Mouse (Mus musculus): Measurements from ENCODE around the gene Rab11b. TPM values are rescaled to one million over a fixed set of nuclear protein-coding genes. Genes with fewer than 3 reads are reported as not detected.

Rab11b gene
- polyA plus RNA-seq, 1 experiment: 126 TPM

GRCm38 (mm10) chr17:33774573-33775155, 14.3 kb upstream of the Rab11b start:
- H3K36me3 ChIP-seq (ENCODE audit: control insufficient read depth, insufficient read depth): peaks cover 21% of the 10 kb centered on the region
- H3K4me3 ChIP-seq: no peak overlapping the region
- H3ac ChIP-seq (ENCODE audit: control insufficient read depth, insufficient read length): no peak overlapping the region
- H3K79me2 ChIP-seq (ENCODE audit: control insufficient read depth, insufficient read depth): no peaks in the 10 kb centered on the region
- no peaks in the 10 kb centered on the region for H3K27me3 ChIP-seq (ENCODE audit: control insufficient read depth, insufficient read depth, insufficient read length)
- no peak overlapping the region for H3K4me2 ChIP-seq (ENCODE audit: low read depth)
- TF ChIP-seq POLR2A (IDR thresholded peaks at IDR 0.05; ENCODE audit: insufficient read length, low read depth) (no peak), REST (IDR thresholded peaks at IDR 0.05; ENCODE audit: insufficient read depth, insufficient read length) (no peak), SRF (IDR thresholded peaks at IDR 0.05; ENCODE audit: control insufficient read depth, insufficient read length, low read depth) (no peak), POLR2AphosphoS2 (IDR thresholded peaks at IDR 0.05; ENCODE audit: insufficient read length, low read depth) (no peak), MYOG (IDR thresholded peaks at IDR 0.05; ENCODE audit: control insufficient read depth in 1 of 3, insufficient read depth in 1 of 3, insufficient read length in 2 of 3, low read depth in 2 of 3) (no peak), CEBPB (IDR thresholded peaks at IDR 0.05; ENCODE audit: insufficient read depth, poor library complexity, severe bottlenecking) (no peak), TCF12 (IDR thresholded peaks at IDR 0.05; ENCODE audit: insufficient read depth, poor library complexity, severe bottlenecking) (no peak), E2F4 (IDR thresholded peaks at IDR 0.05; ENCODE audit: insufficient read depth) (no peak), MYOD1 (IDR thresholded peaks at IDR 0.05; ENCODE audit: control insufficient read depth in 1 of 3, insufficient read length in 2 of 3, low read depth in 2 of 3) (no peak), TCF3 (IDR thresholded peaks at IDR 0.05; ENCODE audit: insufficient read length, low read depth) (no peak), USF1 (IDR thresholded peaks at IDR 0.05; ENCODE audit: low read depth) (no peak), MAX (IDR thresholded peaks at IDR 0.05; ENCODE audit: low read depth) (no peak)

GRCm38 (mm10) chr17:33773871-33774572, 13.7 kb upstream of the Rab11b start:
- H3K27me3 ChIP-seq (ENCODE audit: control insufficient read depth, insufficient read depth, insufficient read length): no peaks in the 10 kb centered on the region
- H3ac ChIP-seq (ENCODE audit: control insufficient read depth, insufficient read length): no peak overlapping the region

GRCm38 (mm10) chr17:33773426-33773825, 13.1 kb upstream of the Rab11b start:
- Histone ChIP-seq H3K36me3 (ENCODE audit: control insufficient read depth, insufficient read depth) (peaks cover 21% of the 10 kb centered on the region), H3K4me2 (ENCODE audit: low read depth) (no peak overlapping the region), H3K4me3 (no peak overlapping the region), H3K27me3 (ENCODE audit: control insufficient read depth, insufficient read depth, insufficient read length) (no peaks in the 10 kb centered on the region), H3K79me2 (ENCODE audit: control insufficient read depth, insufficient read depth) (no peaks in the 10 kb centered on the region), H3ac (ENCODE audit: control insufficient read depth, insufficient read length) (no peak overlapping the region)
- TF ChIP-seq POLR2A (IDR thresholded peaks at IDR 0.05; ENCODE audit: insufficient read length, low read depth) (no peak), TCF3 (IDR thresholded peaks at IDR 0.05; ENCODE audit: insufficient read length, low read depth) (no peak), SRF (IDR thresholded peaks at IDR 0.05; ENCODE audit: control insufficient read depth, insufficient read length, low read depth) (no peak), USF1 (IDR thresholded peaks at IDR 0.05; ENCODE audit: low read depth) (no peak), MYOD1 (IDR thresholded peaks at IDR 0.05; ENCODE audit: control insufficient read depth in 1 of 3, insufficient read length in 2 of 3, low read depth in 2 of 3) (no peak), POLR2AphosphoS2 (IDR thresholded peaks at IDR 0.05; ENCODE audit: insufficient read length, low read depth) (no peak), REST (IDR thresholded peaks at IDR 0.05; ENCODE audit: insufficient read depth, insufficient read length) (no peak), E2F4 (IDR thresholded peaks at IDR 0.05; ENCODE audit: insufficient read depth) (no peak), CEBPB (IDR thresholded peaks at IDR 0.05; ENCODE audit: insufficient read depth, poor library complexity, severe bottlenecking) (no peak), MYOG (IDR thresholded peaks at IDR 0.05; ENCODE audit: control insufficient read depth in 1 of 3, insufficient read depth in 1 of 3, insufficient read length in 2 of 3, low read depth in 2 of 3) (no peak), MAX (IDR thresholded peaks at IDR 0.05; ENCODE audit: low read depth) (no peak), TCF12 (IDR thresholded peaks at IDR 0.05; ENCODE audit: insufficient read depth, poor library complexity, severe bottlenecking) (no peak)

More at GRCm38 (mm10) chr17:33773871-33774572, 13.7 kb upstream of the Rab11b start:
- Histone ChIP-seq H3K4me2 (ENCODE audit: low read depth) (no peak overlapping the region), H3K4me3 (no peak overlapping the region), H3K79me2 (ENCODE audit: control insufficient read depth, insufficient read depth) (no peaks in the 10 kb centered on the region), H3K36me3 (ENCODE audit: control insufficient read depth, insufficient read depth) (peaks cover 21% of the 10 kb centered on the region)
- TF ChIP-seq TCF12 (IDR thresholded peaks at IDR 0.05; ENCODE audit: insufficient read depth, poor library complexity, severe bottlenecking) (no peak), USF1 (IDR thresholded peaks at IDR 0.05; ENCODE audit: low read depth) (no peak), POLR2AphosphoS2 (IDR thresholded peaks at IDR 0.05; ENCODE audit: insufficient read length, low read depth) (no peak), CEBPB (IDR thresholded peaks at IDR 0.05; ENCODE audit: insufficient read depth, poor library complexity, severe bottlenecking) (no peak), MYOG (IDR thresholded peaks at IDR 0.05; ENCODE audit: control insufficient read depth in 1 of 3, insufficient read depth in 1 of 3, insufficient read length in 2 of 3, low read depth in 2 of 3) (no peak), TCF3 (IDR thresholded peaks at IDR 0.05; ENCODE audit: insufficient read length, low read depth) (no peak), REST (IDR thresholded peaks at IDR 0.05; ENCODE audit: insufficient read depth, insufficient read length) (no peak), POLR2A (IDR thresholded peaks at IDR 0.05; ENCODE audit: insufficient read length, low read depth) (no peak), E2F4 (IDR thresholded peaks at IDR 0.05; ENCODE audit: insufficient read depth) (no peak)

- Histone ChIP-seq H3K79me2 (ENCODE audit: control insufficient read depth, insufficient read depth) (no peaks in the 10 kb centered on the region), H3K27me3 (ENCODE audit: control insufficient read depth, insufficient read depth, insufficient read length) (no peaks in the 10 kb centered on the region), H3ac (ENCODE audit: control insufficient read depth, insufficient read length) (no peak overlapping the region), H3K4me3 (no peak overlapping the region), H3K36me3 (ENCODE audit: control insufficient read depth, insufficient read depth) (peaks cover 11% of the 10 kb centered on the region), H3K4me2 (ENCODE audit: low read depth) (no peak overlapping the region)
- TF ChIP-seq REST (IDR thresholded peaks at IDR 0.05; ENCODE audit: insufficient read depth, insufficient read length) (no peak), CEBPB (IDR thresholded peaks at IDR 0.05; ENCODE audit: insufficient read depth, poor library complexity, severe bottlenecking) (no peak), TCF3 (IDR thresholded peaks at IDR 0.05; ENCODE audit: insufficient read length, low read depth) (no peak), MYOD1 (IDR thresholded peaks at IDR 0.05; ENCODE audit: control insufficient read depth in 1 of 3, insufficient read length in 2 of 3, low read depth in 2 of 3) (no peak), TCF12 (IDR thresholded peaks at IDR 0.05; ENCODE audit: insufficient read depth, poor library complexity, severe bottlenecking) (no peak), MYOG (IDR thresholded peaks at IDR 0.05; ENCODE audit: control insufficient read depth in 1 of 3, insufficient read depth in 1 of 3, insufficient read length in 2 of 3, low read depth in 2 of 3) (no peak), POLR2AphosphoS2 (IDR thresholded peaks at IDR 0.05; ENCODE audit: insufficient read length, low read depth) (no peak), USF1 (IDR thresholded peaks at IDR 0.05; ENCODE audit: low read depth) (no peak), MAX (IDR thresholded peaks at IDR 0.05; ENCODE audit: low read depth) (no peak), E2F4 (IDR thresholded peaks at IDR 0.05; ENCODE audit: insufficient read depth) (no peak), SRF (IDR thresholded peaks at IDR 0.05; ENCODE audit: control insufficient read depth, insufficient read length, low read depth) (no peak), POLR2A (IDR thresholded peaks at IDR 0.05; ENCODE audit: insufficient read length, low read depth) (no peak)
These were observed 11.3 kb upstream of the Rab11b start for GRCm38 (mm10) chr17:33771617-33772016.
